Mouse (Mus musculus): ENCODE data around the gene Galnt7.

The Galnt7 gene

DNA sequence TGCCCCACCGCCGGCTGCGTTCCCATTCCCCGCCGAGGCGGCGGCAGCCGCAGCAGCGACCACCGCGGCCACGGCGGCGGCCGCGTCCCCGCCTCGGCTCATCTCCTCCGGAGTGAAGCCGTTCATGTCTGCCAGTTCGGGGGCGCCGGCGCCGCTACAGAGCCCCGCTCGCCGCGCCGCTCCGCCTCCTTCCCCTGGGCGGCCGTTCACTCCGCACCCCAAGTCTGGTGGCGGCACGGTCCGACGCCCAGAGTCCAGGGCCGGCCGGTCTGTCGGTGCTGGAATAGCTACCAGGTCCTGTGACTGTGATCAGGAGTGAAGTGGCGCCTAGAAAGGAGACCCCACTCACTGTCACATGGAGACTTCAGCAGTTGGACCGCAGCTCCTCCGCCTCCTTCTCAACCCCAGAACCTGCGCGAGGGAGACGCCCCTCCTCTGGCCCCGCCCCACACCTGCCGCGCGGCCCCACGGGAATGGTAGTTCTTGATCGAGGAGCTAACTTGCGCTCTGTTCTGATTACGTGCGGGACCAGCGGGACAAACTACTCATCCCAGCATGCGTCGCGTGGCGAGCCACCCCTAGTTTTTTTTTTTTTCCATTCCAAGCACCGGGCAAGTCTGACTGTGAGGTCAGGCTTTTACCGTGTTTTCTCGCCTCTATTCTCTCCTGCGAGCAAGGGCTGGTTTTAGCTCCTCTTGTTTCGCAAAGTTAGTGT, 165.2 kb downstream of the Galnt7 start, which contains the start of gene Sap30:
Gene Sap30 (minus strand): TSS at position 420 of the 715 bp plus-strand sequence.
- DNase-seq: peak; percentile 94

DNA sequence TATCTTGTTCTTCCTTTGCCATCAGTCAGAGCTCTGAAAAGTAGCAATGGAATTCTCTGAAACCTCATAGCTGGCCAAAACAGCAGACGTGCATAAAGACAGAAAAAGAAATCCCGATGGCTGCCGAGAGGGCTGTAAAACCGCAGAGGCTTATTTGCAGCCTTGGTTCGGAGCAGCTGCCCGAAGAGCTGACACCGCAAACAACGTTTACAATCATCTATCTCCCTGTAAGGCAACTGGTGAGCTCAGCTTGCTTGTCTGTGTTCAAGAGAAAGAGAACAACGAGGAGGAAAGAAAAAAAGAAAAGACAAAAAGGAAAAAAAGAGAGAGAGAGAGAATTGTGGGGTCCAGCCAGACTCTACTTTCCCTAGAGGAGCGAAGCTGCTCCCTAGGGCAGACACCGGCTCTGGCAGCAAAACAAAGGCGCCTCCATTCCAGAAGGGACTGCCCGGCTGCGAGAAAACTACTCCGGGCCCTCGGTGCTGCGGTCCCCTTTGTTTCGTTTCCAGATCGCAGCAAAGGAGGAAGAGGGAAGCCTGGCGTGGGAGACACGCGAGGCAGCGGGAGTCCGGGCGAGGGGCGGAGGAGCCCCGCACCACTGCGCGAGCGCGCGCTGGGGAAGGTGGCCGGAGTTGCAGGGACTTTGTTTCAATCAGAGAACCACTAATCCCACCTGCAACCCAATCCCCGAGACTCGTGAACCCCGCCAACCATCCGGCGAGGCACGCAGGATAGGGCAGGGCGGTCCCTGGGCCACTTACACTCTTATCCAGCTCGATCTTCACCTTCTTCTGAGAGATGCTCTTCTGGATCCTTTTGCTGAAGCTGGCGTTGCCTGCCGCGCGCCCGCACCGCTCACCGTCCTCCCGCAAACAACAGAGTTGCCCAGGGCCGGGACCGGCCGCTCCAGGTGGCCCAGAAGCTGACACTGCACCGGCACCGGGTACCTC, 166.1 kb downstream of the Galnt7 start:
- DNase-seq: peak; percentile 54

DNA sequence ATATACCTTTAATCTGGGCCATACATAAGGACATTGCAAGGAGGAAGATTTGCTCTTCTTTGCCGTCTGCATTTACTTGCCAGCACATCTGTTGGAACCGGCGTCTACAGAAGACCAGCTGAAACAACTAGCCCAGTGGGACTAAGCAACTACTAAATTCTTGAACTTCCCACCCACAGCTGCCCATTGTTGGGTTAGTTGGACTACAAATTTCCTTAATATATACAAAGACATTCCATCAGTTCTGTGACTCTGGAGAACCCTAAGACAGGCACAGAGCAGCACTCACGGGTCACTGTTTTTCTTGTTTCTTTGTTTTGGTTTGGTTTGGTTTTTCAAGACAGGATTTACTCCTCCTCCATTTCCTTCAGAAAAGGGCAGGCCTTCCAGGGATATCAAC, 172.2 kb downstream of the Galnt7 start:
- DNase-seq: no peak

DNA sequence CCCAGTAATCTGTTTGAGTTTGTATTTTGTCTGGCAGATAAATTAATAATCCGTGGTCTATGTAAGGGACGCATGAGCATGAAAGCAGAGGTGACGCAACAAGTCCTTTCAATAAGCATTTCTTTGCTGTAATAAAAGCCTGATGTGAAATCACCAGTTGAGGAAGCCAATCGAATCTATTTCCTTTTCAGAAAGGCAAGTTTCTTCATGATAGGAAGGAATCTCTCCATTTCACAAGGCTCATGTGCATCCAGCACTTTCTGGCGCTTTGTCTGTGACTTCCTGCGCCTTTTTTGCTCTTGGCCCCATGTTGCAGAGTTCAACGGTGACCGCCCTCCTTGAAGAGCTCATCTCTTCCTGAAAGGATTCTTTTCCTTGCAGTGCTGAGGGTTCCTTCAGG, 173.1 kb downstream of the Galnt7 start:
- DNase-seq: no peak

DNA sequence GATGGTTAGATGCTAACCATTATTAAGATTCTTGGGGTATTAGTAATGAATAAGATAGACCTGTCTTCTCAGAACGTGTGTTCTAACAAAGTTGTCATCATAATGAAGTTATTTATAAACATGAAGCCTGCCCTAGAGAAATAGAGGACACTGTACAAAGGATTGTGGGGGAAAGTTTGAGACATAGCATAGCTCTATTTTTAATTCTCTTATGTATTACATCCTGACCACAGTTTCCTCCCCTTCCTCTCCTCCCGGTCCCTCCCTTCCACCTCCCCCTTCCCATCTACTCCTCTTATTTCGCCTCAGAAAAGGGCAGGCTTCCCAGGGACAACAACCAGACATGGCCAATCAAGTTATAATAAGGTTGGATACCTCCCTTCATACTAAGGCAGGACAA, 174.4 kb downstream of the Galnt7 start:
- DNase-seq: no peak
